Mouse (Mus musculus): ENCODE measurements around the gene Dok7. TPM values are rescaled to one million over a fixed set of nuclear protein-coding genes. Genes with fewer than 3 reads are reported as not detected.

Gene Dok7
- polyA plus RNA-seq, 2 experiments, result 4.7 to 11.0 TPM

DNA sequence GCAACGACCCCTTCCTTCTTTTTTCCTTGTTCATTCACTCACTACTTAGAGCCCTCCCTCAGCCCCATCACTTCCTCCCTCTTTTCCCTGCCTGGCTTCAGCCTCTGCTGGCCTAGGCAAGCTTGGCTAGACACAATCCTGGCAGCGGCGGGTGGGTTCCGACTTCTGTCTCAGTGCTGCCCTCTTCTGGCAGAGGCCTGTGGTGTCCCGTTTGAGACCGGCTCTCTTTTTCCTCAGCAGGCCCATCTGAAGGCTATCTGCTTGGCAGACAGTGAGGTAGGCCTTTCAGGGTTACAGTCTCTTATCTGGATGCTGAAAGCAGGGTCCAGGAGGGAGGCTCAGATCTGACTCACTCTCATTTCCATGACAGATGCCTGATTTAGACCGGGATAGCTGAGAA, 75.2 kb downstream of the Dok7 start:
- Histone ChIP-seq H3K9me3 (ENCODE audit: control insufficient read depth, low read length) (no peaks in the 10 kb centered on the region), H3K4me3 (replicated peaks; ENCODE audit: low read length) (no peak overlapping the region), H3K27ac (replicated peaks; ENCODE audit: low read depth, low read length) (no peak overlapping the region), H3K4me2 (replicated peaks; ENCODE audit: low read depth, low read length, severe bottlenecking) (no peak overlapping the region), H3K4me1 (ENCODE audit: control insufficient read depth, insufficient read depth, low read length) (no peaks in the 10 kb centered on the region), H3K36me3 (ENCODE audit: control insufficient read depth, insufficient read depth, low read length) (no peaks in the 10 kb centered on the region), H3K9ac (ENCODE audit: low read depth, low read length, severe bottlenecking) (no peak overlapping the region), H3K27me3 (ENCODE audit: control insufficient read depth, insufficient read depth, low read length) (no peaks in the 10 kb centered on the region)
- ATAC-seq (ENCODE audit: low FRiP score, low read depth) (0 out of 2 replicates have a peak, but pooled peaks have one; percentile 44), DNase-seq (ENCODE audit: low spot score) (peak; percentile 70)
- WGBS, result 8% methylated on average over 7 of the region's 7 CpGs
- no peak for TF ChIP-seq POLR2A (IDR thresholded peaks at IDR 0.05; ENCODE audit: borderline replicate concordance, extremely low read depth, insufficient read depth, insufficient read length)

DNA sequence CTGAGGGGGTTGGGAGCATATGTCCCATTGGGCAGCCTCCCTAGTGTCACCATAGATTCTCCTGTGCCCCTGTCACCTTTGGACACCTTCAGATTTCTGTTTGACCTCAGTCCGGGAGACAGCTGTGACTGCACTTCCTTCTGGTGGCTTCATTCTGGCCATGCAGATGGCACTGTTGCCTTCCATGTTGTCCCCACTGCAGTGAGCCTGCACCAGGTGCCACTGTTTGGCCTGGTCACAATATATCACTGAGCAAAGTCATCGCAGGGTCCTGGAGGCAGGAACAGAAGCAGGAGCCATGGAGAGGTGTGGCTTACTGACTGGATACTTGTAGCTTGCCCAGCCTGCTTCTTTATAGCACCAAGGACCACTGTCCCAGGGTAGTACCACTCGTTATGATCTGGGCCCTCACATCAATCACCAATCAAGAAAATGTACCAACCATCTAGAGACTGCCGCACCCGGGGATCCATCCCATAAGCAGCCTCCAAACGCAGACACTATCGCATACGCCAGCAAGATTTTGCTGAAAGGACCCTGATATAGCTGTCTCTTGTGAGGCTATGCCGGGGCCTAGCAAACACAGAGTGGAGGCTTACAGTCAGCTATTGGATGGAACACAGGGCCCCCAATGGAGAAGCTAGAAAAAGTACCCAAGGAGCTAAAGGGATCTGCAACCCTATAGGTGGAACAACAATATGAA, 75.9 kb downstream of the Dok7 start:
- Histone ChIP-seq H3K9me3 (ENCODE audit: control insufficient read depth, low read length) (no peaks in the 10 kb centered on the region), H3K36me3 (ENCODE audit: control insufficient read depth, insufficient read depth, low read length) (no peaks in the 10 kb centered on the region), H3K4me2 (replicated peaks; ENCODE audit: low read depth, low read length, severe bottlenecking) (no peak overlapping the region), H3K9ac (ENCODE audit: low read depth, low read length, severe bottlenecking) (no peak overlapping the region), H3K27me3 (ENCODE audit: control insufficient read depth, insufficient read depth, low read length) (no peaks in the 10 kb centered on the region), H3K4me3 (replicated peaks; ENCODE audit: low read length) (no peak overlapping the region), H3K4me1 (ENCODE audit: control insufficient read depth, insufficient read depth, low read length) (no peaks in the 10 kb centered on the region), H3K27ac (replicated peaks; ENCODE audit: low read depth, low read length) (no peak overlapping the region)
- 89% methylated on average over 9 of the region's 9 CpGs for WGBS
- no peak for TF ChIP-seq POLR2A (IDR thresholded peaks at IDR 0.05; ENCODE audit: borderline replicate concordance, extremely low read depth, insufficient read depth, insufficient read length)
- ATAC-seq (ENCODE audit: low FRiP score, low read depth), result no peak
- DNase-seq (ENCODE audit: low spot score), result no peak

DNA sequence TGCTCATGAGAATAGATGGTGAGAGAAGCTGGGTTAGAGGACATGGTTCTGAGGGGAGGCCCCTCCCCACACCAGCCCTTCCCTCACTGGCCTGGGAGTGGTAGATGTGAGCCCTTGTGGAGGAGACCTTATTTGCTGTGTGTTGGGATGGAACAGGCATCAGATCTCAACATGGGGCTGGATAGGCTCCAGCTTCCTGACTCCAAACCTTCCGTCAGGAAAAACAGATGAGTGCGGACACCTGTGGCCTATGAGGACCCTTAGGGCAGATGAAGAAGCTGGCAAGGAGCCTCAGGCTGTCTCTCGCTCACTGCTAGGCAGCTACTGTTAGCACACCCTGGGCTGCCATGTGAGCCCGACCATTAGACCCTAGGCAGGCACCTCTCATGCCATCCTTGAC, 76.9 kb downstream of the Dok7 start:
- TF ChIP-seq POLR2A (IDR thresholded peaks at IDR 0.05; ENCODE audit: borderline replicate concordance, extremely low read depth, insufficient read depth, insufficient read length), result no peak
- no peak overlapping the region for H3K4me3 ChIP-seq (replicated peaks; ENCODE audit: low read length)
- ATAC-seq (ENCODE audit: low FRiP score, low read depth) (no peak), DNase-seq (ENCODE audit: low spot score) (no peak)
- H3K9ac ChIP-seq (ENCODE audit: low read depth, low read length, severe bottlenecking), result no peak overlapping the region
- no peaks in the 10 kb centered on the region for H3K36me3 ChIP-seq (ENCODE audit: control insufficient read depth, insufficient read depth, low read length)
- 80% methylated on average over 4 of the region's 4 CpGs for WGBS
- no peaks in the 10 kb centered on the region for H3K4me1 ChIP-seq (ENCODE audit: control insufficient read depth, insufficient read depth, low read length)
- H3K27ac ChIP-seq (replicated peaks; ENCODE audit: low read depth, low read length), result no peak overlapping the region
- no peak overlapping the region for H3K4me2 ChIP-seq (replicated peaks; ENCODE audit: low read depth, low read length, severe bottlenecking)
- H3K27me3 ChIP-seq (ENCODE audit: control insufficient read depth, insufficient read depth, low read length), result no peaks in the 10 kb centered on the region
- H3K9me3 ChIP-seq (ENCODE audit: control insufficient read depth, low read length), result no peaks in the 10 kb centered on the region

DNA sequence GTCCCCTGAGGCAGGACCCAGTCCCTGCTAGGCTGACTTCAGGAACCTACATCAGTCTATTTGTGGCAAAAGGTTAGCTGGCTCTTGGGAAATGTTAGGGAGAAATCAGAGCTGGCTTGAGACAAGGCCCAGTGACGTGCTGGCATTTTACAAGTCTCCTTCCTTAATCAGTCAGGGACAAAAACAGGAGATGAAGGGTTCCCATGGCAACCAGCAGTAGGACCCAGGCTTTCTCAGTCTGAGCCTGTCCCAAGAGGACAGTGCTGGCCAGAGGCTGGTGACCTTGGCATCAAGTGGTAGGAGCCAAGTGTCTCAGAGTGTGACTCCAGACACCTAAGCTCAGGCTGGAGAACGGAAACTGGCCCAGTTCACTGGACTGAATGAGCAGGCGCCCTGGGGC, 77.7 kb downstream of the Dok7 start:
- no peaks in the 10 kb centered on the region for H3K9me3 ChIP-seq (ENCODE audit: control insufficient read depth, low read length)
- no peak for DNase-seq (ENCODE audit: low spot score)
- H3K36me3 ChIP-seq (ENCODE audit: control insufficient read depth, insufficient read depth, low read length), result no peaks in the 10 kb centered on the region
- no peaks in the 10 kb centered on the region for H3K27me3 ChIP-seq (ENCODE audit: control insufficient read depth, insufficient read depth, low read length)
- H3K4me1 ChIP-seq (ENCODE audit: control insufficient read depth, insufficient read depth, low read length), result no peaks in the 10 kb centered on the region
- no peak for TF ChIP-seq POLR2A (IDR thresholded peaks at IDR 0.05; ENCODE audit: borderline replicate concordance, extremely low read depth, insufficient read depth, insufficient read length)
- ATAC-seq (ENCODE audit: low FRiP score, low read depth), result no peak
- no peak overlapping the region for H3K4me2 ChIP-seq (replicated peaks; ENCODE audit: low read depth, low read length, severe bottlenecking)
- H3K9ac ChIP-seq (ENCODE audit: low read depth, low read length, severe bottlenecking), result no peak overlapping the region
- no peak overlapping the region for H3K27ac ChIP-seq (replicated peaks; ENCODE audit: low read depth, low read length)
- 66% methylated on average over 3 of the region's 3 CpGs for WGBS
- no peak overlapping the region for H3K4me3 ChIP-seq (replicated peaks; ENCODE audit: low read length)

DNA sequence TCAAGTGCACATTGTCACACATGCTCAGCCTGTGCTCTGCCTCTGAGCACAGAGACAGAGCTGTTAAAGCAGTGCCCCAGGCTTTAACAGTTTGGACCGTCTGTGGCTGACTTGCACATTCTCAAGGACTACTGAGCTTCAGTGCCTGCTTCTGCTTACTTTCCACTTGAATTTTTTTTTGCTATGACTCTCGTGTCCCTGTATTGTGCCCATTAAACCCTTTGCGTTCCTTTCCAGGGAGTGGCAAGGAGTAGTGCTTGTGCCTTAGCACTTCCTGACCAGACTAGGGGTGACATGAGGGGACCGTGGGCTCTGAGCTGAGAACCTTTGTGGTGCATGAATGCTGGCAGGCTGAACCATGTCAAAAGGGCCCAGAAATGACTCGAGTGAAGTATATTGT, 79.3 kb downstream of the Dok7 start:
- no peak overlapping the region for H3K4me2 ChIP-seq (replicated peaks; ENCODE audit: low read depth, low read length, severe bottlenecking)
- H3K36me3 ChIP-seq (ENCODE audit: control insufficient read depth, insufficient read depth, low read length), result no peaks in the 10 kb centered on the region
- no peaks in the 10 kb centered on the region for H3K9me3 ChIP-seq (ENCODE audit: control insufficient read depth, low read length)
- DNase-seq (ENCODE audit: low spot score) (no peak), ATAC-seq (ENCODE audit: low FRiP score, low read depth) (no peak)
- TF ChIP-seq POLR2A (IDR thresholded peaks at IDR 0.05; ENCODE audit: borderline replicate concordance, extremely low read depth, insufficient read depth, insufficient read length), result no peak
- WGBS, result 58% methylated on average over 5 of the region's 5 CpGs
- H3K27me3 ChIP-seq (ENCODE audit: control insufficient read depth, insufficient read depth, low read length), result no peaks in the 10 kb centered on the region
- H3K4me3 ChIP-seq (replicated peaks; ENCODE audit: low read length), result no peak overlapping the region
- H3K9ac ChIP-seq (ENCODE audit: low read depth, low read length, severe bottlenecking), result no peak overlapping the region
- H3K27ac ChIP-seq (replicated peaks; ENCODE audit: low read depth, low read length), result no peak overlapping the region
- no peaks in the 10 kb centered on the region for H3K4me1 ChIP-seq (ENCODE audit: control insufficient read depth, insufficient read depth, low read length)

Small RNA genes lying within 50 kb of the gene (microRNA-seq; reads per million reads assigned to microRNA genes)
- 5.3 reads per million, percentile 14 among the genes with 10 or more reads in this experiment for gene Mir3097

Other genes starting within 250 kb of the Dok7 start
- 4.5 and 5.8 TPM in 2 replicates for gene Msantd1, start 148.8 kb upstream of the Dok7 start, polyA plus RNA-seq (2012; rRNA removed)
- gene Msantd1, start 148.8 kb upstream of the Dok7 start, polyA plus RNA-seq (2014; fragmentation: Nextera tagmentation; extraction: Ambion mirVana), result 0.39 and 0.77 TPM in 2 replicates
- 40.4 and 48.1 TPM in 2 replicates for gene Rgs12, start 107.3 kb upstream of the Dok7 start, polyA plus RNA-seq (2012; rRNA removed)
- gene Rgs12, start 107.3 kb upstream of the Dok7 start, polyA plus RNA-seq (2014; fragmentation: Nextera tagmentation; extraction: Ambion mirVana), result 32.6 and 39.0 TPM in 2 replicates
- 2.8 and 4.0 TPM in 2 replicates for gene Hgfac, start 15.3 kb upstream of the Dok7 start, polyA plus RNA-seq (2012; rRNA removed)
- gene Hgfac, start 15.3 kb upstream of the Dok7 start, polyA plus RNA-seq (2014; fragmentation: Nextera tagmentation; extraction: Ambion mirVana), result 0.28 and 0.43 TPM in 2 replicates
- 43.5 and 59.5 TPM in 2 replicates for gene Lrpap1, start 49.0 kb downstream of the Dok7 start, polyA plus RNA-seq (2012; rRNA removed)
- gene Lrpap1, start 49.0 kb downstream of the Dok7 start, polyA plus RNA-seq (2014; fragmentation: Nextera tagmentation; extraction: Ambion mirVana), result 137 and 153 TPM in 2 replicates
- 0.10 and 0.13 TPM in 2 replicates for gene Adra2c, start 221.6 kb downstream of the Dok7 start, polyA plus RNA-seq (2012; rRNA removed)
- gene Adra2c, start 221.6 kb downstream of the Dok7 start, polyA plus RNA-seq (2014; fragmentation: Nextera tagmentation; extraction: Ambion mirVana), result 0.10 and 0.15 TPM in 2 replicates